Mouse (Mus musculus) G1E (cell line): ENCODE data around the gene Tmem9.

Source experiments
- CTCF ChIP-seq: IDR thresholded peaks from 2 replicates; pipeline ENCODE4 v1.5.1; 2012; ENCODE audit warnings: low read depth, low read length, inconsistent platforms, mixed read lengths
- GATA2 ChIP-seq: IDR thresholded peaks from 2 replicates; pipeline ENCODE4 v1.6.1; 2012; ENCODE audit warnings: low read depth, low read length, inconsistent platforms, borderline replicate concordance
- TAL1 ChIP-seq: conservative IDR thresholded peaks from 2 replicates; pipeline ENCODE4 v1.6.1; 2012; ENCODE audit warnings: low read depth, low read length, inconsistent platforms, mixed read lengths

DNA sequence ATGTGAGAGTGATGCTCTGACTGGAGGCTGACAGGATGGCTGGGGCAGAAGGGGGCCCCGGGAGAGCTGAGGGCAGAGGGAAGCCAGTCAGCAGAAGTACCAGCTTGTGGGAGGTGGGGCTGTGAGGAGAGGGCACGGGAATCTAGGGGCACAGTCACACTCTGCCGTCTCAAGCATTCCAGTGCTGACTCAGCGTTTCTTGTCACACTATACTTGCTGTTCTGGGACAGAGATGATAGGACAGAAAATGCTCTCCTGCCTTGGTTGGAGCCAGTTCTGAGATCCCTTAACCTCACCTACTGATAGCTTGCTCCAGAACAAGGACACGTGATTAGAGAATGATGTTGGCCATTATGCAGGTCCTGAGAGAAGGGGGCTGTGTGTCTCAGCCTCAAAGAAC, 44.8 kb upstream of the Tmem9 start:
- no peak for TF ChIP-seq CTCF
- TF ChIP-seq GATA2: no peak
- no peak for TF ChIP-seq TAL1
